Mouse (Mus musculus): ENCODE data around the gene 2310046K23Rik. TPM values are rescaled to one million over a fixed set of nuclear protein-coding genes. Genes with fewer than 3 reads are reported as not detected.
"Not testable (repeated sequence)": the region's sequence is repeated elsewhere in the genome, so short reads cannot be mapped to it uniquely, and the experiment has no call there.

Gene 2310046K23Rik
- polyA plus RNA-seq, 1 experiment: not detected

GRCm38 (mm10) chr3:92565418-92565817, 31.1 kb upstream of the 2310046K23Rik start:
- Histone ChIP-seq H3K4me1 (ENCODE audit: control insufficient read depth, insufficient read depth, low read length) (no peaks in the 10 kb centered on the region), H3K36me3 (ENCODE audit: control insufficient read depth, insufficient read depth, low read length) (no peaks in the 10 kb centered on the region), H3K27me3 (ENCODE audit: control insufficient read depth, insufficient read depth, low read length) (no peaks in the 10 kb centered on the region), H3K27ac (ENCODE audit: control insufficient read depth, insufficient read depth, low read depth, low read length) (no peak overlapping the region), H3K4me3 (ENCODE audit: control insufficient read depth, low read depth, low read length) (no peak overlapping the region)
- TF ChIP-seq CTCF (IDR thresholded peaks at IDR 0.05; ENCODE audit: control insufficient read depth, insufficient read depth, insufficient replicate concordance, low read depth, low read length): no peak
- TF ChIP-seq POLR2A (IDR thresholded peaks at IDR 0.05; ENCODE audit: control insufficient read depth, low read depth, low read length): no peak

- H3K4me3 ChIP-seq (ENCODE audit: control insufficient read depth, low read depth, low read length): no peak overlapping the region
- no peaks in the 10 kb centered on the region for H3K4me1 ChIP-seq (ENCODE audit: control insufficient read depth, insufficient read depth, low read length)
- no peaks in the 10 kb centered on the region for H3K36me3 ChIP-seq (ENCODE audit: control insufficient read depth, insufficient read depth, low read length)
- H3K27ac ChIP-seq (ENCODE audit: control insufficient read depth, insufficient read depth, low read depth, low read length): no peak overlapping the region
- H3K27me3 ChIP-seq (ENCODE audit: control insufficient read depth, insufficient read depth, low read length): no peaks in the 10 kb centered on the region
- no peak for TF ChIP-seq CTCF (IDR thresholded peaks at IDR 0.05; ENCODE audit: control insufficient read depth, insufficient read depth, insufficient replicate concordance, low read depth, low read length)
- no peak for TF ChIP-seq POLR2A (IDR thresholded peaks at IDR 0.05; ENCODE audit: control insufficient read depth, low read depth, low read length)
Measured at GRCm38 (mm10) chr3:92512325-92512724, 22.0 kb downstream of the 2310046K23Rik start.

DNA sequence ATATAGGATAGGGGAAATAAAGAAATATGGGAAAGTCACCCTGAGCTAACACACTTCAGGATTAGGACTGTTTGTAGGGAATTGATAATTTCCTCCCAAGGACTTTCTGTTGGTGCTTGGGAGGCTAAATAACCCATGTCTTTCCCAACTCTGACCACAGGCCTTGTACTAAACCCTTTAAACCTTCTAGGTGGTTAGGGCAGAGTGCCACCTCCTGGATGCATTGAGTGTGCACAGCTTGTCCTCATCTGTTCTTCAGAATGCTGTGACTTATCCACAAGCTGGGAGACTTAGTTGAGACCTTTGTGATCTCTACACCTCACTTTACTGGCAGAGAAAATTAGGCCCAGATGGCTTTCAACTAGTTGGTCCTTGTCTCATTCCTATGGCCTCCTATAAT, 23.5 kb downstream of the 2310046K23Rik start:
- Histone ChIP-seq H3K4me1 (ENCODE audit: control insufficient read depth, insufficient read depth, low read length) (no peaks in the 10 kb centered on the region), H3K4me3 (ENCODE audit: control insufficient read depth, low read depth, low read length) (no peak overlapping the region), H3K36me3 (ENCODE audit: control insufficient read depth, insufficient read depth, low read length) (no peaks in the 10 kb centered on the region), H3K27ac (ENCODE audit: control insufficient read depth, insufficient read depth, low read depth, low read length) (no peak overlapping the region), H3K27me3 (ENCODE audit: control insufficient read depth, insufficient read depth, low read length) (no peaks in the 10 kb centered on the region)
- TF ChIP-seq CTCF (IDR thresholded peaks at IDR 0.05; ENCODE audit: control insufficient read depth, insufficient read depth, insufficient replicate concordance, low read depth, low read length) (no peak), POLR2A (IDR thresholded peaks at IDR 0.05; ENCODE audit: control insufficient read depth, low read depth, low read length) (no peak)

DNA sequence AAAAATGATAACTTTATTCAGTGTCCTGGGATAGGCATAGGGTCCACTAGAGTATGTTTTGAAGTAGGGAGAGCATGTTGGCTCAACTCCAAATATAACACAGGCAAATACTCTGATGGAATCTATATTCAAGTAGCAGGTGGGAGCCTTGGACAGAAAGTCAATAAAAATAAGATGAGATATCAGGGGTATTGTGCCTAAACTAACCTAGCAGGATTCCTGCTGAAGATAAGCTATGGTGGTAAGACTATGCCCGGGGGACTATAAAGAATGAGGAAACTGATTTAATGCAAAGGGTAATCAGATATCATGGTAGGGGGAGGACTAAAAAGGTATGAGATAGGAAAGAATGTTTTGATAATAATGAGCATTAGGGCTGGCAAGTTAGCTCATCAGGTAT, 26.1 kb downstream of the 2310046K23Rik start:
- TF ChIP-seq CTCF (IDR thresholded peaks at IDR 0.05; ENCODE audit: control insufficient read depth, insufficient read depth, insufficient replicate concordance, low read depth, low read length) (no peak), POLR2A (IDR thresholded peaks at IDR 0.05; ENCODE audit: control insufficient read depth, low read depth, low read length) (no peak)
- H3K4me1 ChIP-seq (ENCODE audit: control insufficient read depth, insufficient read depth, low read length): no peaks in the 10 kb centered on the region
- H3K27ac ChIP-seq (ENCODE audit: control insufficient read depth, insufficient read depth, low read depth, low read length): no peak overlapping the region
- H3K27me3 ChIP-seq (ENCODE audit: control insufficient read depth, insufficient read depth, low read length): no peaks in the 10 kb centered on the region
- no peak overlapping the region for H3K4me3 ChIP-seq (ENCODE audit: control insufficient read depth, low read depth, low read length)
- no peaks in the 10 kb centered on the region for H3K36me3 ChIP-seq (ENCODE audit: control insufficient read depth, insufficient read depth, low read length)

GRCm38 (mm10) chr3:92503528-92503927, 30.8 kb downstream of the 2310046K23Rik start:
- Histone ChIP-seq H3K27me3 (ENCODE audit: control insufficient read depth, insufficient read depth, low read length) (no peaks in the 10 kb centered on the region), H3K4me3 (ENCODE audit: control insufficient read depth, low read depth, low read length) (no peak overlapping the region), H3K36me3 (ENCODE audit: control insufficient read depth, insufficient read depth, low read length) (no peaks in the 10 kb centered on the region), H3K4me1 (ENCODE audit: control insufficient read depth, insufficient read depth, low read length) (no peaks in the 10 kb centered on the region), H3K27ac (ENCODE audit: control insufficient read depth, insufficient read depth, low read depth, low read length) (no peak overlapping the region)
- TF ChIP-seq CTCF (IDR thresholded peaks at IDR 0.05; ENCODE audit: control insufficient read depth, insufficient read depth, insufficient replicate concordance, low read depth, low read length) (no peak), POLR2A (IDR thresholded peaks at IDR 0.05; ENCODE audit: control insufficient read depth, low read depth, low read length) (no peak)

DNA sequence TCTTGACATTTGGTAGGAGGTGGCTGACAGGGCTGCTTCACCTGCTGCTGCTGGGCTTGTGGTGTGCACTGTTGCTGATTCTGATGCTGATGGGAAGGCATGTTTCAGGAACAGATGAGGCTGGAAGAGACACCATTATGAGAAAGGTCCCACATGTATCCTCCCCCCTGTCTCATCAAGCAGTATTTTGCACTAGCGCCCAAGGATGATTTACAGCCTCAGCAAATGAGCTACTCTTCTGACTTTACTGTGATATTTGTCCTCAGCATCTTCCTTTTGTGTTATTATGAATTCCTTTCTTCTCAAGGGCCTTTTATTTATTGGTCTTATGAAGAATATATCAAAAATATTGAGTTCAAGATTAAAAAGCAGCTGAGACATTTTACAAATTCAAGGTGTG, 33.9 kb downstream of the 2310046K23Rik start, which contains the start of gene Sprr4:
Sprr4 (minus strand) TSS at position 101 of the 400 bp plus-strand sequence.
- no peak within 1 kb of the TSS for H3K27ac ChIP-seq (ENCODE audit: control insufficient read depth, insufficient read depth, low read depth, low read length)
- H3K27me3 ChIP-seq (ENCODE audit: control insufficient read depth, insufficient read depth, low read length): no peaks in the 10 kb centered on the region
- H3K36me3 ChIP-seq (ENCODE audit: control insufficient read depth, insufficient read depth, low read length): no peaks in the 10 kb centered on the region
- H3K4me3 ChIP-seq (ENCODE audit: control insufficient read depth, low read depth, low read length): no peak within 1 kb of the TSS
- no peaks in the 10 kb centered on the region for H3K4me1 ChIP-seq (ENCODE audit: control insufficient read depth, insufficient read depth, low read length)
- TF ChIP-seq CTCF (IDR thresholded peaks at IDR 0.05; ENCODE audit: control insufficient read depth, insufficient read depth, insufficient replicate concordance, low read depth, low read length) (no peak), POLR2A (IDR thresholded peaks at IDR 0.05; ENCODE audit: control insufficient read depth, low read depth, low read length) (no peak)

DNA sequence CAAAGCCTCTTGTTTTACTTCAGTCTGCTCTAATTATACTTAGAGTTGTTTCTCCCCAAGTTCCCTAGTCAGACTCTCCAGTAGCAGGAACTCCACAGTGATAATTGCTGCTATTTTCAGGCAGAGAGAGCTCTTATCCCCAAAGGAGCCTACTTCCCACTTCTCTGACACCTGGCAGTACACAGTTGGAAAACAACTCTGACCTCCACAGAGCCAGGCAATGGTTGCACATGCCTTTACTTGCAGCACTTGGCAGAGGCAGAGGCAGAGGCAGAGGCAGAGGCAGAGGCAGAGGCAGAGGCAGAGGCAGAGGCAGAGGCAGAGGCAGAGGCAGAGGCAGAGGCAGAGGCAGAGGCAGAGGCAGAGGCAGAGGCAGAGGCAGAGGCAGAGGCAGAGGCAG, 44.0 kb downstream of the 2310046K23Rik start:
- not testable (repeated sequence) for H3K36me3 ChIP-seq (ENCODE audit: control insufficient read depth, insufficient read depth, low read length); H3K4me1 ChIP-seq (ENCODE audit: control insufficient read depth, insufficient read depth, low read length); H3K4me3 ChIP-seq (ENCODE audit: control insufficient read depth, low read depth, low read length); H3K27me3 ChIP-seq (ENCODE audit: control insufficient read depth, insufficient read depth, low read length); H3K27ac ChIP-seq (ENCODE audit: control insufficient read depth, insufficient read depth, low read depth, low read length)

GRCm38 (mm10) chr3:92486307-92486706, 48.0 kb downstream of the 2310046K23Rik start:
- Histone ChIP-seq H3K4me1 (ENCODE audit: control insufficient read depth, insufficient read depth, low read length) (no peaks in the 10 kb centered on the region), H3K4me3 (ENCODE audit: control insufficient read depth, low read depth, low read length) (no peak overlapping the region), H3K27ac (ENCODE audit: control insufficient read depth, insufficient read depth, low read depth, low read length) (no peak overlapping the region), H3K36me3 (ENCODE audit: control insufficient read depth, insufficient read depth, low read length) (no peaks in the 10 kb centered on the region), H3K27me3 (ENCODE audit: control insufficient read depth, insufficient read depth, low read length) (no peaks in the 10 kb centered on the region)
- TF ChIP-seq CTCF (IDR thresholded peaks at IDR 0.05; ENCODE audit: control insufficient read depth, insufficient read depth, insufficient replicate concordance, low read depth, low read length) (no peak), POLR2A (IDR thresholded peaks at IDR 0.05; ENCODE audit: control insufficient read depth, low read depth, low read length) (no peak)
